Mouse (Mus musculus) lung, postnatal 0 days (tissue): ENCODE measurements around the gene Igfbp5. TPM values are rescaled to one million over a fixed set of nuclear protein-coding genes. Genes with fewer than 3 reads are reported as not detected.

Source experiments
- ATAC-seq: fragments of 200-750 bp; cut with Nextera tagmentation; 2 replicates; pipeline ENCODE4 v1.8.0; 2017; ENCODE audit warnings: moderate library complexity
- DNase-seq: peaks from one replicate; pipeline ENCODE4 v3.0.0-alpha.2; 2016; ENCODE audit warnings: low spot score
- H3K27ac ChIP-seq: fragments of 300-500 bp; sonication (generic); 2 replicates; pipeline ENCODE4 v1.5.1; 2014; ENCODE audit warnings: antibody characterized with exemption, mild to moderate bottlenecking, low read length, mixed read lengths
- H3K27me3 ChIP-seq: fragments of 300-500 bp; sonication (generic); replicated peaks from 2 replicates; pipeline ENCODE4 v1.6.1; 2014; ENCODE audit warnings: low read length, mixed read lengths; ENCODE audit not compliant: insufficient read depth
- H3K36me3 ChIP-seq: fragments of 300-500 bp; sonication (generic); 2 replicates; pipeline ENCODE4 v1.6.1; 2014; ENCODE audit warnings: low read length, mixed read lengths; ENCODE audit not compliant: insufficient read depth
- H3K4me1 ChIP-seq: fragments of 300-500 bp; sonication (generic); 2 replicates; pipeline ENCODE4 v1.6.1; 2014; ENCODE audit warnings: antibody characterized with exemption, low read depth, low read length, mixed read lengths; ENCODE audit not compliant: insufficient read depth
- H3K4me2 ChIP-seq: fragments of 300-500 bp; sonication (generic); replicated peaks from 2 replicates; pipeline ENCODE4 v1.6.1; 2014; ENCODE audit warnings: low read depth, mild to moderate bottlenecking, low read length, moderate library complexity, mixed read lengths
- H3K4me3 ChIP-seq: fragments of 300-500 bp; sonication (generic); 2 replicates; pipeline ENCODE4 v1.5.1; 2014; ENCODE audit warnings: low read depth, low read length
- H3K9ac ChIP-seq: fragments of 300-500 bp; sonication (generic); replicated peaks from 2 replicates; pipeline ENCODE4 v1.6.1; 2014; ENCODE audit warnings: low read depth, mild to moderate bottlenecking
- H3K9me3 ChIP-seq: fragments of 300-500 bp; sonication (generic); 2 replicates; pipeline ENCODE4 v1.6.1; 2016; ENCODE audit warnings: low read length, mixed read lengths
- CTCF ChIP-seq: IDR thresholded peaks from 2 replicates; pipeline ENCODE4 v1.5.1; 2016; ENCODE audit warnings: antibody characterized with exemption, mild to moderate bottlenecking
- EP300 ChIP-seq: IDR thresholded peaks from 2 replicates; pipeline ENCODE4 v1.6.1; 2016; ENCODE audit warnings: antibody characterized with exemption, mild to moderate bottlenecking, control low read depth
- WGBS: fragments of 180-500 bp; shearing (Covaris S2); extraction: QIAGEN DNeasy Blood & Tissue Kit; methylation state at CpG from one replicate; pipeline ENCODE4 v1.1.7; 2014; 5-methylcytosine and 5-hydroxymethylcytosine counted together
- polyA plus RNA-seq: library from polyadenylated mRNA; unstranded; fragments of >200 nt; fragmentation: Nextera tagmentation; extraction: Ambion mirVana; gene quantifications from 2 replicates; pipeline ENCODE4 v1.2.1, GENCODE M21; 2015

Igfbp5 gene
- polyA plus RNA-seq, 1 experiment from 2014 or later: 32.6 TPM

DNA sequence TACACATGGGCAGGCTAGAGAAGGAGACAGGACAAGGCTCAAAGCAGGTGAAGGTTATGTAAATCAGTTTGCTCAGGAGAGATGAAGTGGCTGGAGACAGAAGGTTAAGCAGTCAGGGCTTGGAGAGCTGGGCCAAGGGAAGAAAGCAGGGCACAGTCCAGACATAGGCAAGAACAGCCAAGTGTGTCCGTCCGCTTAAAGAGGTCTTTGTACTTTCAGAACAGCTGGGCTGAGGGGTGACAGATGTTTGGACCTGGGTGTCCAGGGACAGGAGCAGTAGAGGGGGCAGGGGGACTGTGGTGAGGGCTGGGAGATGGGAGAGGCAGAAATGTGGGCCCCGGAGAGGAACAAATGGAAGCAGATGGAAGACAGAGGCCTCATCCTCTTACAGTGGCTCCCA, 10.4 kb downstream of the Igfbp5 start:
- Histone ChIP-seq H3K36me3 (no peaks in the 10 kb centered on the region), H3K9me3 (no peaks in the 10 kb centered on the region)

DNA sequence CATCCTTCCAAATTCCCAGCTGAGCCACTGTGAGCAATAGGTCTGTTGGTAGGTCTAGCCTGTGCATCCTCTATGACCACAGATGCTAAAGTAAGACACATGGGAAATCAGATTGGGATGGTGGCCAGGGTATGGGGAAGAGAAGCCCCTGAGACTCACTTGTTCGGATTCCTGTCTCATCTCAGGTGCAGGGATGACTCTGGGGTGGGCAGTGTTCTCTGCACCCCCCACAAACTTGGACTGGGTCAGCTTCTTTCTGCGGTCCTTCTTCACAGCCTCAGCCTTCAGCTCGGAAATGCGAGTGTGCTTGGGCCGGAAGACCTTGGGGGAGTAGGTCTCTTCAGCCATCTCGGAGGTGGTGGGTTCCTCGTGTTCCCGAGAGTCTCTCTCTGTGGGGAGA, 11.0 kb downstream of the Igfbp5 start:
- no peak overlapping the region for H3K9ac ChIP-seq
- H3K36me3 ChIP-seq: no peaks in the 10 kb centered on the region; the same call in 1 of the 2 replicates
- H3K4me1 ChIP-seq: no peaks in the 10 kb centered on the region
- H3K9me3 ChIP-seq: no peaks in the 10 kb centered on the region
- H3K27ac ChIP-seq: no peak overlapping the region
- ATAC-seq: no peak
- H3K4me2 ChIP-seq: no peak overlapping the region
- TF ChIP-seq CTCF (no peak), EP300 (no peak)
- WGBS: 89% methylated on average over 8 of the region's 8 CpGs
- DNase-seq: no peak
- no peaks in the 10 kb centered on the region for H3K27me3 ChIP-seq
- no peak overlapping the region for H3K4me3 ChIP-seq

More for the DNA sequence above, 10.4 kb downstream of the Igfbp5 start:
- Histone ChIP-seq H3K4me3 (no peak overlapping the region), H3K9ac (no peak overlapping the region), H3K4me2 (no peak overlapping the region), H3K27ac (no peak overlapping the region), H3K4me1 (no peaks in the 10 kb centered on the region), H3K27me3 (no peaks in the 10 kb centered on the region)
- no peak for TF ChIP-seq EP300
- TF ChIP-seq CTCF: no peak
- WGBS: 68% methylated on average over 3 of the region's 3 CpGs
- DNase-seq (no peak), ATAC-seq (no peak)

- Histone ChIP-seq H3K4me2 (no peak overlapping the region), H3K9me3 (no peaks in the 10 kb centered on the region), H3K27me3 (no peaks in the 10 kb centered on the region), H3K36me3 (no peaks in the 10 kb centered on the region; the same call in 1 of the 2 replicates), H3K4me1 (no peaks in the 10 kb centered on the region), H3K9ac (no peak overlapping the region), H3K27ac (no peak overlapping the region), H3K4me3 (no peak overlapping the region)
- DNase-seq (no peak), ATAC-seq (no peak)
- TF ChIP-seq EP300 (no peak), CTCF (no peak)
- 80% methylated on average over 21 of the region's 21 CpGs for WGBS
These were observed 12.4 kb downstream of the Igfbp5 start for GRCm38 (mm10) chr1:72862248-72862647.

- no peak overlapping the region for H3K4me2 ChIP-seq
- ATAC-seq (no peak), DNase-seq (no peak)
- H3K9ac ChIP-seq: no peak overlapping the region
- H3K27me3 ChIP-seq: no peaks in the 10 kb centered on the region
- no peaks in the 10 kb centered on the region for H3K4me1 ChIP-seq
- no peaks in the 10 kb centered on the region for H3K9me3 ChIP-seq
- H3K27ac ChIP-seq: no peak overlapping the region
- 39% methylated on average over 2 of the region's 2 CpGs for WGBS
- H3K4me3 ChIP-seq: no peak overlapping the region
- TF ChIP-seq CTCF (no peak), EP300 (no peak)
- no peaks in the 10 kb centered on the region; the same call in 1 of the 2 replicates for H3K36me3 ChIP-seq
These were observed 13.0 kb downstream of the Igfbp5 start for GRCm38 (mm10) chr1:72861702-72862101.

DNA sequence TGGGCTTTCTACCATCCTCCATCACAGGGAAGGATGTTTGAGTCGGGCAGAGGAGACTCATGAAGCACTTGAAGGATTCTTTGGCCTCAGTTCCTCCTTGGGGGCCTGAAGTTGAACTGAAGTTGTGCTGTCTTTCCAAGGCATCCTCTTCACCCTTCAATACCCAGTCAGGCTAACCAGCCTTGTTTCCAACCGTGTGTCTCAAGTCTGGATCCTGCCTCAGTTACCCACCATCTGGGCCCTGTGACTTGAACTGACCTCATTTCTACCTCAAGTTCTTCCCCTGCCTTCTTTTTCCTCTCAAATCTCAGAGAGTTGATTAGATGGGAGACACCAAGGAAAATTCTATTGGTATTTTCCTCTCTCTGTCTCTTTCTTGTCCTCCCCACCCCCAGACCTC, 14.2 kb downstream of the Igfbp5 start:
- 69% methylated on average over 2 of the region's 2 CpGs for WGBS
- no peaks in the 10 kb centered on the region; the same call in 1 of the 2 replicates for H3K36me3 ChIP-seq

DNA sequence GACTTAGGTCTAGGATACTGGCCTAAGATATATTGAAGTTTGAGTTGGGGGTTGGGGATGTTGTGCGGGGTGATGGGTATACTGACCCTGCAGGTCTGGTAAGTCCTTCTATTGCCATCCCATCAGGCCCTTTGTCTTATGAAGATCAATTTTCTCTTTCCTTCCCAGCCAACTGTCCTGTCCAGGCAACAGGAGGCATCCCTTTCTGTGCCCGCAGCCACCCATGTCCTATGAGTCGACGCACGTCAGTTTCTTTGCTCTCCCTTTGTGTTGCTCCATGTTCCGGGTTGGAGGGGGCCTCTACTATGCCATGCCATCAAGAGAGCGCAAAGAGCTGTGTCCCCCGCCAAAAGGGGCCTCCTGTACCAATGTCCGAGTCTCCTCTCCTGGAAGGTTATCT, 14.7 kb downstream of the Igfbp5 start:
- Histone ChIP-seq H3K4me1 (no peaks in the 10 kb centered on the region), H3K4me3 (no peak overlapping the region), H3K9me3 (no peaks in the 10 kb centered on the region), H3K36me3 (no peaks in the 10 kb centered on the region; the same call in 1 of the 2 replicates), H3K9ac (no peak overlapping the region), H3K27me3 (no peaks in the 10 kb centered on the region), H3K4me2 (no peak overlapping the region), H3K27ac (no peak overlapping the region)
- WGBS: 86% methylated on average over 9 of the region's 9 CpGs
- no peak for DNase-seq
- no peak for TF ChIP-seq CTCF
- TF ChIP-seq EP300: no peak
- ATAC-seq: no peak

More for the DNA sequence above, 14.2 kb downstream of the Igfbp5 start:
- Histone ChIP-seq H3K27ac (no peak overlapping the region), H3K9me3 (no peaks in the 10 kb centered on the region), H3K4me3 (no peak overlapping the region), H3K4me2 (no peak overlapping the region), H3K4me1 (no peaks in the 10 kb centered on the region), H3K9ac (no peak overlapping the region), H3K27me3 (no peaks in the 10 kb centered on the region)
- DNase-seq: no peak
- ATAC-seq: no peak
- no peak for TF ChIP-seq CTCF
- no peak for TF ChIP-seq EP300

DNA sequence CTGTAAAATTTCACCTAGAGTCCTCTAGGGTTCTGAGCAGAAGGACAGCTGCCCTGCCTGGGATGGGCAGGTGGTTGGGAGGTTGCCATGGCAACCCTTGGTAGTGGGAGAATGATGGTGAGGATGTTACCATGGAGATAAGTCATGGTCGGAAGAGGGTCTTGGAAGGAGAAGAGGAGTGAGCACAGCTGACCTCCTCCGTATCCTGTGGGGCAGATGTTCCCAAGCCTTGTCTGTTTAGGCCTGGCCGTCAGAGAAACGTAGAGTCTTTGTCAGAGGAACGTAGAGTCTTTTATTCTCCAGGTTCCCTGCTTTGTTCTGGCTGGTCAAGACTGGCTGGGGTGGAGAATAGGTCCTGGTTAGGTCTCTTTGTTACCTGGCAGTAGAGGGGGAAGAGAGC, 15.8 kb downstream of the Igfbp5 start:
- DNase-seq: no peak
- TF ChIP-seq CTCF: no peak
- TF ChIP-seq EP300: no peak
- Histone ChIP-seq H3K4me1 (no peaks in the 10 kb centered on the region), H3K4me2 (no peak overlapping the region), H3K4me3 (no peak overlapping the region), H3K9ac (no peak overlapping the region), H3K27me3 (no peaks in the 10 kb centered on the region), H3K36me3 (no peaks in the 10 kb centered on the region; the same call in 1 of the 2 replicates), H3K27ac (no peak overlapping the region), H3K9me3 (no peaks in the 10 kb centered on the region)
- no peak for ATAC-seq
- WGBS: 79% methylated on average over 5 of the region's 5 CpGs
